Mouse (Mus musculus) CH12.LX (cell line): Measurements from ENCODE around the gene Rnf145. TPM values are rescaled to one million over a fixed set of nuclear protein-coding genes. Genes with fewer than 3 reads are reported as not detected.

ENCODE experiments used
- DNase-seq: peaks from one replicate; pipeline ENCODE4 v3.0.0-alpha.2; 2013; ENCODE audit errors: extremely low read depth
- H3K27ac ChIP-seq: 2 replicates; pipeline ENCODE4 v1.5.1; 2012; ENCODE audit warnings: low read depth, mild to moderate bottlenecking, control low read depth, moderate library complexity; ENCODE audit not compliant: insufficient read depth
- H3K27me3 ChIP-seq: replicated peaks from 2 replicates; pipeline ENCODE3; 2012; ENCODE audit warnings: inconsistent platforms
- H3K36me3 ChIP-seq, 2 experiments: replicated peaks in 1 of 2; 2 replicates each; pipeline versions ENCODE3 to v1.6.1; 2012; ENCODE audit warnings: inconsistent platforms in 1 of 2, low read length in 1 of 2, mild to moderate bottlenecking in 1 of 2, mixed read lengths in 1 of 2, moderate library complexity in 1 of 2; ENCODE audit not compliant: control insufficient read depth in 1 of 2, insufficient read depth in 1 of 2
- H3K4me1 ChIP-seq, 2 experiments: 2 replicates each; pipeline ENCODE4 v1.6.1; 2012; ENCODE audit warnings: inconsistent platforms in 1 of 2, moderate library complexity in 1 of 2; ENCODE audit not compliant: insufficient read depth in 2 of 2, control insufficient read depth in 1 of 2
- H3K4me2 ChIP-seq: 2 replicates; pipeline ENCODE4 v1.6.1; 2012; ENCODE audit warnings: low read depth, mild to moderate bottlenecking, control low read depth; ENCODE audit not compliant: poor library complexity, insufficient read depth, severe bottlenecking
- H3K4me3 ChIP-seq, 3 experiments: fragments of 150-350 bp in 1 of 3; sonication (generic) in 1 of 3; replicated peaks in 1 of 3; 2 replicates each; pipeline versions ENCODE3 to v1.5.1; 2011 to 2012; ENCODE audit warnings: low read depth in 2 of 3, low read length in 2 of 3, mild to moderate bottlenecking in 2 of 3, moderate library complexity in 2 of 3, control low read depth in 1 of 3, improper control_type of control experiment in 1 of 3, inconsistent platforms in 1 of 3, mixed read lengths in 1 of 3; ENCODE audit not compliant: poor library complexity in 1 of 3
- H3K79me2 ChIP-seq: replicated peaks from 2 replicates; pipeline ENCODE4 v1.6.1; 2012; ENCODE audit warnings: mild to moderate bottlenecking, moderate library complexity; ENCODE audit not compliant: control insufficient read depth, poor library complexity, insufficient read depth, severe bottlenecking; ENCODE audit errors: extremely low read depth
- H3K9ac ChIP-seq: 2 replicates; pipeline ENCODE4 v1.6.1; 2012; ENCODE audit warnings: low read depth, mild to moderate bottlenecking, control low read depth, moderate library complexity; ENCODE audit not compliant: insufficient read depth
- H3K9me3 ChIP-seq: replicated peaks from 2 replicates; pipeline ENCODE3; 2012; ENCODE audit warnings: low read length, inconsistent platforms, mixed read lengths
- CHD2 ChIP-seq: IDR thresholded peaks from 2 replicates; pipeline ENCODE4 v1.6.1; 2011; ENCODE audit warnings: low read length, improper control_type of control experiment
- ELF1 ChIP-seq: IDR thresholded peaks from 2 replicates; pipeline ENCODE4 v1.6.1; 2014; ENCODE audit warnings: low read depth, mild to moderate bottlenecking, inconsistent platforms, low read length, improper control_type of control experiment
- EP300 ChIP-seq: IDR thresholded peaks from 2 replicates; pipeline ENCODE4 v1.6.1; 2011; ENCODE audit warnings: low read length, improper control_type of control experiment
- HCFC1 ChIP-seq: IDR thresholded peaks from 2 replicates; pipeline ENCODE4 v1.6.1; 2012; ENCODE audit warnings: low read depth, mild to moderate bottlenecking, inconsistent platforms, low read length, improper control_type of control experiment
- IRF4 ChIP-seq: IDR thresholded peaks from 2 replicates; pipeline ENCODE4 v1.6.1; 2014; ENCODE audit warnings: low read depth, mild to moderate bottlenecking, inconsistent platforms, low read length, improper control_type of control experiment
- JUN ChIP-seq: IDR thresholded peaks from 2 replicates; pipeline ENCODE4 v1.6.1; 2011; ENCODE audit warnings: low read depth, mild to moderate bottlenecking, low read length, improper control_type of control experiment, moderate library complexity; ENCODE audit not compliant: insufficient read depth
- JUND ChIP-seq: conservative IDR thresholded peaks from 2 replicates; pipeline ENCODE4 v1.6.1; 2011; ENCODE audit warnings: low read depth, low read length, improper control_type of control experiment
- MAX ChIP-seq: IDR thresholded peaks from 2 replicates; pipeline ENCODE4 v1.6.1; 2011; ENCODE audit warnings: low read length, improper control_type of control experiment
- MEF2A ChIP-seq: IDR thresholded peaks from 2 replicates; pipeline ENCODE4 v1.6.1; 2014; ENCODE audit warnings: low read depth, mild to moderate bottlenecking, inconsistent platforms, low read length, improper control_type of control experiment, borderline replicate concordance
- POLR2A ChIP-seq: IDR thresholded peaks from 2 replicates; pipeline ENCODE4 v1.6.1; 2011; ENCODE audit warnings: low read depth, mild to moderate bottlenecking, improper control_type of control experiment, low read length
- POLR2AphosphoS2 ChIP-seq: IDR thresholded peaks from 2 replicates; pipeline ENCODE4 v1.6.1; 2011; ENCODE audit warnings: low read depth, low read length, improper control_type of control experiment
- RAD21 ChIP-seq: IDR thresholded peaks from 2 replicates; pipeline ENCODE4 v1.6.1; 2011; ENCODE audit warnings: low read depth, mild to moderate bottlenecking, low read length, improper control_type of control experiment, moderate library complexity
- RCOR1 ChIP-seq: conservative IDR thresholded peaks from 2 replicates; pipeline ENCODE4 v1.6.1; 2012; ENCODE audit warnings: low read depth, mild to moderate bottlenecking, inconsistent platforms, low read length, improper control_type of control experiment
- UBTF ChIP-seq: IDR thresholded peaks from 2 replicates; pipeline ENCODE4 v1.6.1; 2012; ENCODE audit warnings: low read depth, mild to moderate bottlenecking, inconsistent platforms, low read length, improper control_type of control experiment, moderate library complexity
- USF1 ChIP-seq: IDR thresholded peaks from 2 replicates; pipeline ENCODE4 v1.6.1; 2014; ENCODE audit warnings: low read depth, mild to moderate bottlenecking, inconsistent platforms, low read length, improper control_type of control experiment
- USF2 ChIP-seq: conservative IDR thresholded peaks from 2 replicates; pipeline ENCODE4 v1.6.1; 2011; ENCODE audit warnings: low read depth, low read length, improper control_type of control experiment
- dilution Hi-C: fragments of 300-500 bp; cut with MboI; formaldehyde crosslinking; loops from 2 replicates; pipeline ENCODE4 v1.14.3; 2020; ENCODE audit warnings: low sequenced_read_pairs; ENCODE audit not compliant: extremely low pct_unique_long_range_greater_than_20kb, extremely low pct_ligation_motif_present
- in situ Hi-C: fragments of 300-500 bp; cut with MboI; formaldehyde crosslinking; loops from 3 replicates; pipeline ENCODE4 v1.14.3; 2019; ENCODE audit warnings: low sequenced_read_pairs, low pct_ligation_motif_present, low pct_unique_long_range_greater_than_20kb, mixed read lengths
- polyA plus RNA-seq: library from polyadenylated mRNA; unstranded; fragments of >175 nt; gene quantifications from 2 replicates; pipeline ENCODE4 v1.2.1, GENCODE M21; 2012; ENCODE audit warnings: low read depth; ENCODE audit not compliant: insufficient read length
- total RNA-seq, 2 experiments: library from RNA; depleted of rRNA; stranded (reverse); fragments of 300-350 nt in 1 of 2; fragments of >200 nt in 1 of 2; gene quantifications; 2 replicates each; pipeline ENCODE4 v1.2.3; 2012 to 2014

Gene Rnf145
- total and polyA plus RNA-seq, 3 experiments = 44.3 to 60.5 (median 44.5) TPM

- H3K4me3 ChIP-seq = no peak overlapping the region
- peaks cover 26 to 46% of the 10 kb centered on the region in 2 experiments for H3K4me1 ChIP-seq
- H3K4me2 ChIP-seq = no peak overlapping the region
- dilution Hi-C loops = no loop called here
- no peak for DNase-seq
- H3K27me3 ChIP-seq = no peaks in the 10 kb centered on the region
- in situ Hi-C loops = no loop called here
- no peak for TF ChIP-seq POLR2AphosphoS2
- H3K36me3 ChIP-seq = no peaks in the 10 kb centered on the region
- H3K9me3 ChIP-seq = no peaks in the 10 kb centered on the region
- no peak overlapping the region for H3K9ac ChIP-seq
- no peak overlapping the region for H3K27ac ChIP-seq
- no peaks in the 10 kb centered on the region for H3K79me2 ChIP-seq
Measured at GRCm38 (mm10) chr11:44501477-44501876, 17.3 kb upstream of the Rnf145 start.

GRCm38 (mm10) chr11:44502931-44503330, 15.8 kb upstream of the Rnf145 start:
- no peak for TF ChIP-seq RCOR1
- TF ChIP-seq USF2 = no peak
- no peak for TF ChIP-seq RAD21
- no peak for TF ChIP-seq HCFC1
- no peak for TF ChIP-seq MAX
- no peak for TF ChIP-seq CHD2
- no peak for TF ChIP-seq UBTF
- TF ChIP-seq EP300 = no peak
- TF ChIP-seq MEF2A = no peak
- no peak for TF ChIP-seq JUN
- no peak for TF ChIP-seq ELF1
- TF ChIP-seq USF1 = no peak
- no peak for TF ChIP-seq JUND
- TF ChIP-seq IRF4 = no peak
- no peak for TF ChIP-seq POLR2A
- TF ChIP-seq, all 38 proteins: peak for 0
- Histone ChIP-seq H3K27ac (no peak overlapping the region), H3K36me3 (no peaks in the 10 kb centered on the region), H3K4me1 (peaks cover 22 to 33% of the 10 kb centered on the region in 2 experiments), H3K4me3 (no peak overlapping the region), H3K9ac (no peak overlapping the region), H3K4me2 (no peak overlapping the region), H3K9me3 (no peaks in the 10 kb centered on the region), H3K27me3 (no peaks in the 10 kb centered on the region), H3K79me2 (no peaks in the 10 kb centered on the region)
- dilution Hi-C loops (no loop called here), in situ Hi-C loops (no loop called here)
- DNase-seq = no peak
